Mouse (Mus musculus) right cerebral cortex, postnatal 4 days (tissue): Measurements from ENCODE around the gene Gm11213.

Source experiments
- DNase-seq: peaks from one replicate; pipeline ENCODE4 v3.0.0-alpha.2; 2022

Gm11213 gene

DNA sequence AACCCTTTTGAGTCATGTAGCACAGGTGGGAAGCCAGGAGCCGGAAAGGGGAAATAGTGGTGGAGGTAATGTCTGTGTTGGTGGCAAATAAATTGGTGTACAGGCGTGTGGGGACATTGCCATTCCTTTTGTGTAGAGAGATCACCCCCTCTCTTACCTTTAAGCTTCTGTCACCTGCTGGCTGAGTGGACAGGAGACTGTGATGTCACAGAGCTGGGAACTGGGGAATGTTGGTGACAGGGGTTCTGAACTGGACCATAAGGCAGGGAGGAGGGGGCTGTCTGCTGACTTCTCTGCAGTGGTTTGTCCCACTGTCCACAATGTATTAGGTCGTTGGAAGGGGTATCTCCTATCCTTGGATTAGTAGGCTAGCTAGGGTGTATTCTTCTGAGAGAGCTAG, at the start of gene Gm11213:
Gene Gm11213 (minus strand): TSS at position 317 of the 400 bp plus-strand sequence.
- no peak for DNase-seq

DNA sequence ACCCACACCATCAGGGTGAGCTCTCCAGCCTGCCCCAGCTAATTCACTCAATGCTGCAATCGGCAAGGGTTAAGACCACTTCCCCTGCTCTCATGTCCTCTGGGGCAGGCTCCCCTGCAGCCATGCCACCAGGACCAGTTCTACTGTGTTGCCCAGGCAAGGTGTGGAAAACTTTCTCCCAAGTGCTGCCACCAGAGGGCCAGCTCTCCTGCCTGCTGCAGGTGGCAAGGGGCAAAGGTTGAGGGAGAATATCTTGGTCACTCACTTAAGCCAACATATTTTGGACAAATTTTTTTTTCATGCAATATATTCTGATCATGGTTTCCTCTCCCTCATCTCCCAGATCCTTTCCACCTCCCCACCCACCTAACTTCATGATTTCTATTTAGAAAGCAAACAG, 49.3 kb upstream of the Gm11213 start:
- no peak for DNase-seq

DNA sequence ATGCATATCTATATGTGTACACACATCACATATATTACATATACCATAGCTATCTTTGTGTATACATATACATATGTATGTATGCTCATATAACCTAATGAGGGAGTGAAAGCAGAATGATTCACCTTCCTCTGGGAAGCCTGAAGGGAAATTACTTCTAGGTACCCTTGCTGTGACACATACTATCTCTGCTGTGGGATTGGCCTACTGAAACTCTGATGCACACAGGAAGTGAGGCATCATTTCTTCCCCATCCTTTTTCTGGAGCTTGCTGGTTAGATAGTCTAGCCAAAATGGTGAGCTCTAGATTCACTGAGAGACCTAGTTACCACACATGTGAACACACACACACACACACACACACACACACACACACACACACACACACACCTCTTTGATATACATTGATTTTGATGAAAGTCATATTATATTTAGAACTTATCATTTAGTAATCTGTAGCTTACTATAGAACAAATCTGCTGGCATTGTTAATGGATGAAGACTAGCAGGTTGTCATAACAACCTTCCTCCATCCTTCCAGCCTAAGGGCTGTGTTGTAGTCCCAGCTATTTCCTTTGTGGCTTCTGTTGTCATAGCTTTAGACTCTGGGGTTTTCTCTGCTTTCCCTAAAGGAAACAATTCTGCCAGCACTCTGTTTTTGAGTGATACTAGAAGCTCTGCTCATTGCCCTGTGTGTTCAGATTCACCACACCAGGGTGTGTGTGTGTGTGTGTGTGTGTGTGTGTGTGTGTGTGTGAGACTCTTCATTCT, 39.1 kb upstream of the Gm11213 start:
- no peak for DNase-seq

DNA sequence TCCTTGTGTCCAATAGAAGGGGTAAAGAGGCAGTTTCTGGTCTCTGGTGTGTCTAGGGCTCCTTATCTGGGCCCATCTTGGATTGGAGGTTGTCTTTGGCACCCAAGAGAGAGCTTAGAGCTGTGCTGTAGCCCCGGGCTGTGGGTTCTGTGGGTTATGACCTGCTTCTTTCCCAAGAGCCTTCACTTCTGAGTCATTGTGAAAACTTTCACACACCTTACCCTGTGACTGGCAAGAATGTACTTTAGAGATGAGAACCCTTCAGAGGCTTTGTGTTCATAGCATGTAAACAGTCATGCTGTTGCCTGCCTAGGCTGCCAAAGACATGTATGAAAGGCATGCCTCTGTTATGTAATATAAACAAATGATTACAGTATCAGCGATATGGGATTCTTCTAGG, 34.8 kb upstream of the Gm11213 start:
- no peak for DNase-seq

DNA sequence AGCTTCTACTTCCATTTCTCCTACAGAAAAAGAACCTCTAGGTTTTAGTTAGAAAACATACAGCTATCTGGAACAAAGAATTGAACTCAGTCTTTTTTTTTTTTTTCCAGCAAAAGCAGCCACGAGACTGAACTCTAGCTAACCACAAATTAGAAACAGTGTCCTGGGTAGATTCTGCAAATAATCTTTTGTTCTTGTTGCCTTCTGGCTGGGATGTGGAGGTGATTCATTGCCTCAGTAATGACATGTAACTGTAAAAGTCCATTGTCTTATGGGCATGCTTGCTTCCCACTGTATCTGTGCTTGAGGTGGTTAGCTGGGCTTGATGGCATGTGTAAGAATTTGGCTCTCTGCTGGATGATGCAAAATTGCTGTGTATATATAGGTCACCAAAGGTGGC, 33.5 kb upstream of the Gm11213 start:
- no peak for DNase-seq

DNA sequence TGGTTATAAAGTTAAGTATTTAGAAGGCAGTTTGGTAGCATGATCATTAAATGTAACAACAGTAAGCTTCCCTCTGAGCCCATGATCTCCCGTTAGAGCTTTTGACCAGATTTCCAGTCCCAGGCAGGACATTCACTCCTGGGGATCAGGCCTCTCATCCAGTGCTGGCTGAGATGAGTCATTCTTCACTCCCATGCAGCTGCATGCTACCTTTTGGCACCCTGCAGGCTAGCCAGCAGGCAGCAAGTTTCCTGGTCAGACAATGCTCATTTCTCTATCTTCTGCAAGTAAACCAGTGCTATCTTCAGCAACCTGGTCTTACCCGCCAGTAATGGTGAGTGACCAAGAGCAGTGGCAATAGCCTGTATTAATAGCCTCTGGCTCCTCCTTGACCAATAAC, 28.1 kb upstream of the Gm11213 start:
- no peak for DNase-seq

DNA sequence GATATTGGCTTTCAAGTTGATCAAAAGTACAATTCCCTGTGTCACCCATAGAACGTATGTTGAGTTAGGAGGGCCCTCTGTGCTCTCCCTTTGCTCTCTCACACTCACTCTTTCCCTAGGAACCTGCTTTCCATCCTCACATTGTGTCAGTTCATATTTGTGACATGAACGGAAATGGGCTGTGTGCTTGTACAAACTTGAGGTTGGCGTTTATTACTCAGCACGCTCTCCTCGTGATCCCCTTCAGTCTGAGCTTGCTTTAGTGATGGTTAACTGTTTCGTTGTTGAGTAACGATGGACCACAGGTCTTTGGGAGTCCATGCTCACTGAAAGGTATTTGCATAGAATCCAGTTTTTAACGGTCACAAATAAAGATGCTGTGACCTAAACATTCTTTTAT, 22.1 kb upstream of the Gm11213 start:
- DNase-seq = no peak

DNA sequence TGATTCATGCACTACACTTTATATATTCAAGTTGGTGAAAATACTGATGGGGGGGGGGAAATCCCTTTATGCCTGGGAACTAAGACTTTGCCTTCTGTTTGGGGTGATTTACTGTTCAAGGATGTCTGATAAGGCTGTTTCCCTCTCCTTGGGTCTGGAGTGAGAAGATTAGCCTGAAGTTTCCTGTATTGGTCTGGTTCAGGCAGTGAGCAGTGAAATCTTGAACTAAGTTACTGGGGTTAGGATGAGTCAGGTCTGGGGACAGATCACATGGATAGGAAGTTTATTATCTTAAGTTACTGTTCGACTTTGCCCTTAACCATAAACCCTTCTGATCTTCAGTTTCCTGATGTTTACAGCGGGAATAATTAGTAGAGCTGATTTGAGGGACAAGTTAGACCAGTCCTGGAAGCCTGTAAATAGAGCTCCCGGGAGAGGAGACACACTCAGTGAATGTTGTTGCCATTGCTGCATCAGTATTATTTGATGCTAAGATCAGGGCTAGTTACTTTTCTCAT, 20.6 kb upstream of the Gm11213 start:
- no peak for DNase-seq

DNA sequence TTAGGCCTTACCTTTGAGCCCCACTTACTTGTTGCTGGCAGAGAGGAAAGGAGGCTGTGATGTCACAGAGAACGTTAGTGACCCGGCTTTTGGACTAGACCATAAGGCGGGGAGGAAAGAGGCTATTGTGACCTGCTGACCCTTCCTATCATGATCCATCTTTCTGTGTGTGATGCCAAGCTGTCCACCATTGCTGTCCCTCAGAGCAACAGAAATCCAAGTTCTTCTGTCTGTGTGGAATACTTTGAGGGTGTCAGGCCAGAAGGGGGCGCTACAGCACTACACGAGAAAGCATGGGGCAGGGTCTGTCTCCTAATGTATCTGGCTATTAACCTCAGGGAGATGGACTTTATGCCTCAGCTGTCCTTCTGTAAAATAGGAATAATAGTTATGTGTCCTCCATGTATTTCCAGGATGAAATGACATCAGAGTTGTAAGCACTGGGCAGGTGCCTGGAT, 17.3 kb upstream of the Gm11213 start, which contains the start of gene Tex48:
Gene Tex48 (minus strand): TSS at position 51 of the 458 bp plus-strand sequence.
- DNase-seq = peak; percentile 15

DNA sequence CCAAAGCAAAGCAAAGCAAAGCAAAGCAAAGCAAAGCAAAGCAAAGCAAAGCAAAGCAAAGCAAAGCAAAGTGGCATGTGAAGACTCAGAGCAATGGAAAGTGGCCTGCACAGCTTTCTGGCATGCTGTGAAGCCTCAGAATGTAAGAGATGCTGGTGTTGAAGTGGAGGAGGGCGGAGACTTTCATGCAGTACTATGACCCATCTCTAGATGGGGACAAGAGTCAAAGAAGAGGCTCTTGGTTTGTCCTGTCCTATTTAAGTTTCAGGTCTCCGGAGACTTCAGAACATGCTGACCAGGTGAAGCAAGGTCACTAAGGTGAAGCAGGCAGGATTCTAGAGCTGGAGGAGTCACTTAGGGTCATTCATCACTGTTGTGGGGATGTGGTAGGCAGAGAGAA, 16.8 kb upstream of the Gm11213 start:
- DNase-seq = no peak

DNA sequence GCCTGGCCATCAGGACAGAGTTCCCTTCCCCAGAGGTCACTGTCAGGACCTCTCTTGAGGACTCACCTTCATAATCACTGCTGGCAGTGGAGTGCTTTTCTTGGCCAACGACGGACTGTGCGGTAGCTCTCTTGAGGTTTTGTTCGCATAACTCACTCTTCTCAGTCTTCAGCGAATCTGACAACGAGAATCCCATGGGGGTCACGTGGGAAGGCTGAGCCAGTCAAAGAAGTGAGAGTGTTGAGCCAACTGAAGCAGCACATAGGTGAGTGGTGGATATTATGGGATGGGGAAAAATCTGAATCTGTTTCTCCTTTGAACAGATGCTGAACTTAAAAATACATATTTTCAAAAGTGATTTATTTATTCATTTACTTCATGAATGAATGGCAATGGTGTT, 3.3 kb upstream of the Gm11213 start:
- DNase-seq = no peak

DNA sequence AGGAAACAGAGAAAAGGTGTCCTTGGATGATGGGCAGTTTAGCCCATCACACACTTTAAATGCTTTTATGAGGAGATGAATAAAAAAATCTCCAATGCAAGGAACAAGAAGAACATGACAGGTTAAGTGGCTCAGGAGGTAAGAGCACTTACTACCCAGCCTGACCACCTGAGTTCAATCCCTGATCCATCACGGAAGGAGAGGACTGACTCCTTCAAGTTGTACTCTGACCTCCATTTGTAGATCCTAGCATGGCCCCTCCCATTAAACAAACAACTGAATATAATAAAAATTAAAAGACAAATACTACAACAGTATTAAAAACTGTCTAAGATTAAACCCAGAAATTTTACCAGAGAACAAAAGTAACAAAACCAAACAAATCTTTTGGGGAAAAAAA, 907 bp upstream of the Gm11213 start:
- no peak for DNase-seq

DNA sequence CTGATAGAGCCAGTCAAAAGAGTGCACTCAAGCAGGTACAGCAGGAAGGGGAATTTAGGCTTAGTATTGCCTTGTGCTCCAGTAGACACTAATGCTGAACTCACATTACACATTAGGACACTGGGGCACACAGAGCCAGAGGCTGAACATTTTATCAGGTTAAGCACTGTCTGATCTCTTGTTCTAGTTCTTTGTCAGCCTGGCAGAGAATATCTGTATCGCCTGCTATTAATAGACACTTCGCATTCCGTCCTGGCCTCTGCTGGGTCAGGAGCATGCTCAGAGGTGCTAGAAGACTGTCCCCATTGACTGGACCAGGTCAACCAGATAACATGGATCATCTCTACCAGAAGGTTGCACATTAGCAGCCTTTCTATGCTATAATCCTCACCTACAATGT, 484 bp upstream of the Gm11213 start:
- no peak for DNase-seq

DNA sequence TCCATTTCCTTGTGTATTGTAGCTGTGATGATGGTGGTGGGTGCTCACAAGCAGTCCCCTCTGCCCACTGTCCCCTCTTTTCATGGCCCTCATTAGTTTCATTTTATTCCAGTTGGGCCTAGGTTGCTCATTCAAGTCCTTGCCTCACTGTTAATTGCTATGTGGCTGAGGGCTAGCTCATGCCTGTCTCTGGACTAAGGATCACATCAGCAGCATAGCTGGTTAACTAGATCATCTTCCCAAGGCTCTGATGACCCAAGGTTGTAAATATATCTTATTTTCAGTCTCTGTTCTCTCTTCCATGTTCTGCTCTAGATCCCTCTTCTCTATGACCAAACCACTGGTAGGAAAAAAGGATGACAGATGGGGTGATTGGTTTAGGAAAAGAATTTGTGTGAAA, 3.8 kb downstream of the Gm11213 start:
- no peak for DNase-seq

DNA sequence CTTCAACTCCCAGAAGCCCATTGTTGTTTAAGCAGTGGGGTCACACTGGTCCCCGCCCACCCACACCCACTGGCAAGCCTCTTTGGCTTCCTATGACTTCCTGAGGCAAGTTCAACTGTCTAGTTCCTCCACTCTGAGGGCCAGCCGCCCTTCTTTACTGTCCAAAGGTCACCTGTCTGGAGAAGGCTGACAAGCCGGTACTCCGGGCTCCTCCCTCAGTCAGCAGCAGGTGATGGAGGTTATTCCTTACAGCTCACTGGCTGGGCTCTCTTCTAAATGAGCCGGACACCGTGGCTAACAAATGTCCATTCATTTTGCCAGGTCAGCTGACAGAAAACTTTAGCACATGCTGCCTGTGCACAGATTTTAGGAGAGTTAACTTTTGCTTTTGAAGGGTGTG, 4.3 kb downstream of the Gm11213 start:
- DNase-seq = no peak

DNA sequence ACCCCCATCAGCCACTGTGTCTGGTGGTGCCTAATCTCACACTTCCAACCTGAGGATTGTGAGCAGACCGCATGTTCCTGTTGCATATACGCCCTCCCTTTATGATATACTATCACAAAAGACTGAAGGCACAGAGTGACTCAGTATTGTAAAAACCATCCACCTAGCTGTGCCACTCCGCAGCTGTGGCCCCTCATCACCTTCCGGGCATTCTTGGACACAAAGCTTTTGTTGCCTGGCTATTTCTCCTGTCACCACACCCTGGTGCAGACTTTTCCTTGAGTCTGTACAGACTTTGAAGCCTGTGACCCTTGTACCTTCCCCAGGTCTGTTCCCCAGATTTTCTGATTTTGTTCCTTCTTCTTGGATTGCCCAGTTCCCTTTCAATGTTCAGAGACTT, 9.1 kb downstream of the Gm11213 start:
- no peak for DNase-seq

DNA sequence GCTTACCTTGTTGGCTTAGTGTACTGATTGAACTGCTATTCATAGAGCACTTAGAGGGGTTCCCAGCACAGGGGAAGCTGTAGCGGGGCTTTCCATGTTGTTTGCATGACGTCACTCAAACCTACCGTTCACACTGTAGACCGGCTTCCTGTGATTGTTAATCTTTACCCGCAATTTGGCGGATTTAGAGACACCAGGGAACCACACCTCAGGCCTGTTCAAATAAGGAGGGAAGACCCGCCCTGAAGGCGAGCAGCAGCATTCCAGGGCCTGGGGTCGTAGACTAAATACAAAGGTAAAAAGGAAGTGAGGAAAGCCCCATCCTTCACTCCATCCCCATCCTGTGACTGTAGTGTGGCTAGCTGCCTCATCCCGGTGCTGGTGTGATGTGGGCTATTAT, 9.8 kb downstream of the Gm11213 start:
- no peak for DNase-seq

DNA sequence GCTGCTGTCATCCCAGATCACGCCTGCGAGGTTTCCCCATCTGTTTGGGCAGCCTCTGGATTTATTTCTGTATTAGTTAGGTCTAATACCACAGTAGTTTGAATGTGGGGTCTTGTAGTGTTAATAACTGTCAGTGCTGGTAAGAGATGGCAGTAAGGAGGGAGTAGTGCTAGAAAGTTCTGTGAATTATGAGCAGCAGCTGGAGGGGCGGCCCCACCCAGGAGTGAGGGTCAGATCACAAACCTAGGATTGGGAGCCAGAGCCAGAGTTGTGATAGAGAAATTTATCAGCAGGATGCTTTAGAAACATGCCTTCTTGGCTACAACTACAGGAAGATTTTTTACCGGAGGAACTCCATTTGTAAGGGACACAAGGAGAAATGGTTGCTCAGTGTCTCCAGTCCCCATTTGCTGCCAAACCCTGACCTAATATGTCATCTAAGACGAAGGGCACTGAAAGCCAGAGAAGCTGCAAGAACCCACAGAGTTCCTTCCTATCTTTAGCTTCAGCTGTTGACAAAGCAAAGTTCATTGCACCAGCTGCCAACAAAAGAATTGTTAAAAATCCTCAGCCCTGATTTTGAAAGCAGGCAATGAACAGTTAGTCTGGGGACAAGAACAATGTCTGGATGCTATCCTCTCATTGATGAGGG, 10.5 kb downstream of the Gm11213 start:
- DNase-seq = no peak

DNA sequence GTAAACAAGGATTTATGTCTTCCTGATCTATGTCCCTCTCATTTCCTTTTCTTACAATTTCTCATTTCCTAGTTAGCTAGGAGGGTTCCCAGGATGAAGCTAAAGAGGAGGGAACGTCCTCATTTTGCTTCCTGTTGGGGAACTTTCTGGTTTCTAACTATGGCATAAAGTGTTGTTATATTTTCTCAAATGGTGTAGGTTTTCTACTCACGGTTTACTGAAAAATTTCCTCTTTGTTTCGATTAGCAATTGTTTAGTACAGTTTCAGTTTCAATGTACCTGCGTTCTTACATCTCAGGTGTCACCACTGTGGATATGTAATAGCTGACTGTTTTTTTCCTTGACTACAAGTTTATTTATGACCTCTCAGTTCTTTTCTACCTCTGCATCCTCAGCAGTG, 14.5 kb downstream of the Gm11213 start:
- no peak for DNase-seq

DNA sequence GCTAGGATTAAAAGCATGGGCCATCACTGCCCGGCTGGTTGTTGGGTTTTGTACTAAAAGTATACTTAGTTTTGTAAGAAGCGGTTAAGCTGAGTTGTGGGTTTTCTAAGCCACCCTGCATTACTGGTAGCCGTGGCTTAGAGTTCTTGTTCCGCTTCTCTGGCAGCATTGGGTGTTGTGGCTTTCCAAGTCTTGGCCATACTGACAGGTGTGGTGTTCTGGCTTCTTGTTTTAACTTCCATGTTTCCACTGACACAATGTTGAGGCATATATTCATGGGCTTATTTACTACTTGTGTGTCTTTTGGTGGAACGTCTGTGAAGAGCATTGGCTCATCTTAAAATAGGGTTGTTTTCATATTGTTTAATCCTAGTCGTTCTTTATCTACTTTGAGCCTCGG, 15.1 kb downstream of the Gm11213 start:
- no peak for DNase-seq

DNA sequence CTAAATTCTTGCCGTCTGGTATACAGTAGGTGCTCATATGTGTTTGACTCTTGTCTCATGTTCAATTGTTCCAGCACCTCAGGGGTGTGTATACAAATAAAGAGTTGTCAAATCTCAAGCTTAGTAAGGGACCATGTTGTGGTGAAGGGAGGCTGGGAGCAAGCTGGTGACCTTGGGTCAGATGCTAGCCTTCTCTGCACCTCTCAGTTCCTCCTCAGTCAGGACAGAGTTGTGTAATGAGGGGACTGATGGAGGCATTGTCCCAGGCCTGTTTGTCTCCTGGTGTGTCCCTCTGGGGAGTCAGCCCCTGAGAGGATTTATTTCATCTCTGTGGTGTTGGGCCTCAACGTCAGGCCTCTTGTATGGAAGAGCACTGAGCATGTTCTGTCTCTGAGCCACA, 18.8 kb downstream of the Gm11213 start:
- no peak for DNase-seq

DNA sequence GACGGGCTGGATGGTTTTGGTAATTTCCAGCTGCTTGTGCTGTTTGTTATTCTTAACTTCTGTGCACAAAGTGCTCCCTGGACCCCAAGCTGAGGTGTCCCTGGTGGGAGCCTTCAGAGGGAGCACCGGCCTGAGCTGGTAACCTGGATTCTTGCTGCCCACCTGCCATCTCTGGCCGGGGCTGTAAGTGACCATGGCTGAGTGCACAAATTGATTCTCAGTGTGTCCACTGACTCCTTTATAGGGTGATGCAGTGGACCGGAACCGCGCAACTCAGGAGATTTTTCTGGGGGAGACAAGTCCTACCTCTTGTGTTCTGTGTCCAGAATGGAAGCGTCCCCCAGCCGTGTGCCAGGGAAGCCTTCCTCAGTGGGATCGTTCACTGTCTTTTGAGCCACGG, 19.8 kb downstream of the Gm11213 start:
- DNase-seq = no peak

DNA sequence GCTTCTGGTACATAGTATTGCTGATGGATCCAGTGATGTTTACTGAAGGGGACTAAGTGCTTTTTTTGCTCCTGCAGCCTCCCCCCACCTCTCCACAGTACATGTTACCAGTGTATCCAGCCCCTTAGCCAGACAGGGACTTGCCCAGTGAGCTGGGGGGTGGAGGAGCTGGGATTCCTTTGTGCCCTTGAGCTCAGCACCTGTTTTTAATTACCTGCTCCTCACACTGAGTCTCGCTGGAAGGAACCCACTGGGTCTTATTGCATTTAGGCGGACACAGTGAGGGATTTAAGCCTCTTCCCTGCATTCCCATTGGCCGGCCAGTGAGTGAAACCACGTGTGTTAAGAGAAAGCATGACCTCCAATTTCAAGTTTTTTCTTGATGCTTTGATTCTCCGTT, 22.5 kb downstream of the Gm11213 start:
- no peak for DNase-seq

DNA sequence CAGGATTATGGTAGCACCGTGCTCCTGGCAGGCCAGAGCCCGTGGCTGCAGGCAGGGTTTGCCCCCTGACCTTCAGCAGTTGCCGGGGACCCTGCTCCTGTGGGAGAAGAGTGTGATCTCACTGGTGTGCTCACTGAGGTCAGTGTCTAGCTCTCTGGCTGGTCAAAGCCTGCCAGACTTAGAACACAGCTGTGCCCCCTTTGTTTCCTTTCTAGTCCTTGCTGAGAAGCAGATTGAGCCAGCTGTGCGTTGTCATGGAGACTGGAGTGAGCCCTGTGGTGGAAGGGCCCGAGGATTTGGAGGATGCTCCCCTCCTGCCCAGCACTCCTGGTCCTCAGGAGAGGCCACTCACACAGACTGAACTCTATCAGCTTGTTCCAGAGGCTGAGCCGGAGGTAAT, 25.0 kb downstream of the Gm11213 start:
- DNase-seq = peak; percentile 12

DNA sequence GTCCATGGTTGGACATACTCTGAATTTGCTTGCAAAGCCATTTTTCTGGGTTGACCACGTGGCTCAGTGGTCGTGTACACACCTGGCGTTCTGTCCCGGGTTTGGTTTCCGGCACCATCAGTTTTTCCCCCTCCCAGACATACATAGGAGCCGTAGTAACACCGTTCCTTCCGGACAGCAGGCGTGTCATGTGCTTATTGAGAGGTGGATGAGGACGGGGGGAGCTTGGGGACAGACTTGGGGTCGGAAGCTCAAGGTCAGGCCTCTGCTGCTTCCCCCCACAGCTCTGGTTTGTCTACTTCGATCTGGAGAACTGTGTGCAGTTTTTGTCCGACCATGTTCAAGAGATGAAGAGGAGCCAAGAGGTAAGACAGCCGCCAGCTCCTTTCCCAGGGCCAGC, 25.4 kb downstream of the Gm11213 start:
- DNase-seq = no peak
